Mouse (Mus musculus) testis, adult 2 months (tissue): ENCODE measurements around the gene Dusp10. TPM values are rescaled to one million over a fixed set of nuclear protein-coding genes. Genes with fewer than 3 reads are reported as not detected.

Experiments used
- H3K27ac ChIP-seq: fragments of 200-500 bp; 2 replicates; pipeline ENCODE4 v1.5.1; 2012; ENCODE audit warnings: low read depth, low read length; ENCODE audit not compliant: control insufficient read depth, insufficient read depth
- H3K27me3 ChIP-seq: fragments of 200-500 bp; 2 replicates; pipeline ENCODE4 v1.6.1; 2012; ENCODE audit warnings: mild to moderate bottlenecking, low read length, moderate library complexity; ENCODE audit not compliant: control insufficient read depth, insufficient read depth
- H3K36me3 ChIP-seq: fragments of 200-500 bp; 2 replicates; pipeline ENCODE4 v1.6.1; 2012; ENCODE audit warnings: mild to moderate bottlenecking, low read length; ENCODE audit not compliant: control insufficient read depth, insufficient read depth
- H3K4me1 ChIP-seq: fragments of 200-500 bp; 2 replicates; pipeline ENCODE4 v1.6.1; 2012; ENCODE audit warnings: low read length; ENCODE audit not compliant: control insufficient read depth, insufficient read depth
- H3K4me3 ChIP-seq: fragments of 200-500 bp; 2 replicates; pipeline ENCODE4 v1.5.1; 2012; ENCODE audit warnings: low read depth, mild to moderate bottlenecking, low read length, moderate library complexity, mixed read lengths; ENCODE audit not compliant: control insufficient read depth
- CTCF ChIP-seq: fragments of 200-500 bp; IDR thresholded peaks from 2 replicates; pipeline ENCODE4 v1.5.1; 2012; ENCODE audit warnings: low read depth, mild to moderate bottlenecking, inconsistent platforms, low read length, moderate library complexity; ENCODE audit not compliant: control insufficient read depth, insufficient read depth, insufficient replicate concordance
- POLR2A ChIP-seq: fragments of 200-500 bp; IDR thresholded peaks from 2 replicates; pipeline ENCODE4 v1.6.1; 2012; ENCODE audit warnings: low read depth, mild to moderate bottlenecking, inconsistent platforms, low read length, moderate library complexity; ENCODE audit not compliant: control insufficient read depth
- polyA plus RNA-seq: library from polyadenylated mRNA; depleted of rRNA; stranded (reverse); fragments of >200 nt; gene quantifications from 2 replicates; pipeline ENCODE4 v1.2.3, GENCODE M21; 2012

The Dusp10 gene
- polyA plus RNA-seq, 1 experiment, result 42.7 TPM

- Histone ChIP-seq H3K27me3 (no peaks in the 10 kb centered on the region), H3K27ac (no peak overlapping the region; the same call in 1 of the 2 replicates), H3K4me1 (peaks cover 9% of the 10 kb centered on the region), H3K36me3 (no peaks in the 10 kb centered on the region), H3K4me3 (peak overlapping the region; percentile 91)
- TF ChIP-seq CTCF (no peak), POLR2A (no peak)
Observed at GRCm38 (mm10) chr1:184032682-184033389, 19.7 kb downstream of the Dusp10 start.

GRCm38 (mm10) chr1:184033390-184034010 lies 20.4 kb downstream of the Dusp10 start:
- TF ChIP-seq POLR2A (peak; percentile 35; the same call in 1 of the 2 replicates), CTCF (0 out of 2 replicates have a peak, but pooled peaks have one; percentile 2)
- Histone ChIP-seq H3K4me1 (peaks cover 9% of the 10 kb centered on the region), H3K4me3 (peak overlapping the region; percentile 91), H3K27ac (peak overlapping the region; percentile 78), H3K27me3 (no peaks in the 10 kb centered on the region), H3K36me3 (no peaks in the 10 kb centered on the region)

- peaks cover 9% of the 10 kb centered on the region for H3K4me1 ChIP-seq
- no peaks in the 10 kb centered on the region for H3K36me3 ChIP-seq
- TF ChIP-seq POLR2A (peak; percentile 73), CTCF (no peak)
- peak within 1 kb of the TSS; percentile 78 for H3K27ac ChIP-seq
- no peaks in the 10 kb centered on the region for H3K27me3 ChIP-seq
- H3K4me3 ChIP-seq, result peak within 1 kb of the TSS; percentile 91
Observed at GRCm38 (mm10) chr1:184034011-184034557, 21.0 kb downstream of the Dusp10 start, which contains the start of gene 1700056E22Rik. Gene 1700056E22Rik, minus strand, starts transcription at chr1:184034301.

DNA sequence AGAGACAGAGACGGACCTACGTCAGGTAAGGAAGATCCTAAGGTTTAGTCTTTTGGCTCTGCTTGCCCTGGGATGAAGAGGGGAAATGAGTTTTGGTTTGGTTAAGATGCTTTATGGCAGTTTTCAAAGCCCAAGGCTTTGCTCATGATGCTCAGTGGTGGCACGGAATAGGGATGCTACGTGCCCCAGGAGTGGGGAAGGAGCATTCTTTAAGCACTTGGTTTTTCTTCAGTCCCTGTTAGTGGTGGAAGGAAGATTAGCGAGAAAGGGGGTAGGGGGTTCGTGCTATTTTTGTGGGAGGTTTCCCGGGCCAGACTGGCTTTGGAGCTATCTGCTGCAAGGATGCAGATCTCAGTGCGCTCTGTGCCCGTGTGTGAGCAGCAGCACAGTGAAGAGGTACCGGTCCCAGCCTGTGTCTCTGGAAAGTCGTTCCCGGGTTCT lies 21.7 kb downstream of the Dusp10 start:
- H3K4me3 ChIP-seq, result peak overlapping the region; percentile 91
- peaks cover 9% of the 10 kb centered on the region for H3K4me1 ChIP-seq
- no peak overlapping the region; the same call in 1 of the 2 replicates for H3K27ac ChIP-seq
- H3K36me3 ChIP-seq, result no peaks in the 10 kb centered on the region
- no peaks in the 10 kb centered on the region for H3K27me3 ChIP-seq
- no peak for TF ChIP-seq POLR2A

GRCm38 (mm10) chr1:184035346-184035903 lies 22.3 kb downstream of the Dusp10 start:
- Histone ChIP-seq H3K27ac (no peak overlapping the region), H3K4me1 (peaks cover 9% of the 10 kb centered on the region), H3K4me3 (peak overlapping the region; percentile 86), H3K36me3 (no peaks in the 10 kb centered on the region), H3K27me3 (no peaks in the 10 kb centered on the region)
- TF ChIP-seq POLR2A, result no peak
- no peak for TF ChIP-seq CTCF

GRCm38 (mm10) chr1:184037802-184038201 lies 24.7 kb downstream of the Dusp10 start:
- Histone ChIP-seq H3K36me3 (no peaks in the 10 kb centered on the region), H3K4me1 (peaks cover 8% of the 10 kb centered on the region), H3K27me3 (no peaks in the 10 kb centered on the region), H3K4me3 (peak overlapping the region; percentile 45; the same call in 1 of the 2 replicates), H3K27ac (no peak overlapping the region)
- TF ChIP-seq CTCF (no peak), POLR2A (no peak)

- Histone ChIP-seq H3K4me3 (peak overlapping the region; percentile 70), H3K4me1 (peaks cover 5% of the 10 kb centered on the region), H3K27ac (no peak overlapping the region), H3K36me3 (no peaks in the 10 kb centered on the region), H3K27me3 (no peaks in the 10 kb centered on the region)
- TF ChIP-seq POLR2A (no peak), CTCF (no peak)
Observed at GRCm38 (mm10) chr1:184039301-184039700, 26.2 kb downstream of the Dusp10 start.
